Mouse (Mus musculus): ENCODE results near the gene Fxr1.
"Not testable (repeated sequence)": the region's sequence is repeated elsewhere in the genome, so short reads cannot be mapped to it uniquely, and the experiment has no call there.

- not testable (repeated sequence) for TF ChIP-seq CTCF (IDR thresholded peaks at IDR 0.05; ENCODE audit: low read depth); EP300 (optimal IDR thresholded peaks at IDR 0.05)
Measured at GRCm38 (mm10) chr3:34001691-34002090, 18.1 kb upstream of the Fxr1 start.
